Mouse (Mus musculus): Measurements from ENCODE around the gene Tsnax.

GRCm38 (mm10) chr8:124964966-124965365 lies 47.8 kb upstream of the Tsnax start:
- TF ChIP-seq HCFC1 (IDR thresholded peaks at IDR 0.05; ENCODE audit: borderline replicate concordance, insufficient read depth, low read length) = no peak
- no peak for TF ChIP-seq CHD2 (IDR thresholded peaks at IDR 0.05; ENCODE audit: low read depth, low read length)

Measured in ES-E14 (cell line).